Mouse (Mus musculus) heart, adult 2 months (tissue): ENCODE measurements at regions not wholly inside any gene's neighbourhood (a gene's known extent, or its start where the extent isn't known, plus 50 kb on each side); places are given as distances from the start of the nearest gene placed in this dataset.
A peak's percentile ranks its signal among the peaks of the same experiment; 100 is the strongest.

Experiments used
- DNase-seq, 2 experiments: peaks; one replicate each; pipeline ENCODE4 v3.0.0; 2021
- H3K27ac ChIP-seq: fragments of 200-600 bp; 2 replicates; pipeline ENCODE4 v1.8.1; 2022
- H3K27me3 ChIP-seq: fragments of 200-500 bp; 2 replicates; pipeline ENCODE4 v1.6.1; 2012; ENCODE audit warnings: mild to moderate bottlenecking, low read length, inconsistent platforms, mixed read lengths; ENCODE audit not compliant: control insufficient read depth, insufficient read depth
- H3K36me3 ChIP-seq: fragments of 200-500 bp; 2 replicates; pipeline ENCODE4 v1.6.1; 2012; ENCODE audit warnings: low read length, inconsistent platforms; ENCODE audit not compliant: control insufficient read depth, insufficient read depth
- H3K4me1 ChIP-seq: fragments of 200-500 bp; 2 replicates; pipeline ENCODE4 v1.6.1; 2011; ENCODE audit warnings: low read length; ENCODE audit not compliant: control insufficient read depth, insufficient read depth
- H3K4me3 ChIP-seq: fragments of 200-600 bp; 2 replicates; pipeline ENCODE4 v1.8.1; 2022
- H3K79me2 ChIP-seq: fragments of 200-500 bp; replicated peaks from 2 replicates; pipeline ENCODE4 v1.6.1; 2012; ENCODE audit warnings: mild to moderate bottlenecking, inconsistent platforms, low read length, moderate library complexity, mixed read lengths; ENCODE audit not compliant: control insufficient read depth, insufficient read depth
- H3K9ac ChIP-seq: fragments of 200-500 bp; 2 replicates; pipeline ENCODE4 v1.6.1; 2012; ENCODE audit warnings: low read depth, mild to moderate bottlenecking, control low read depth, inconsistent platforms, low read length, mixed read lengths
- CTCF ChIP-seq: fragments of 200-600 bp; IDR thresholded peaks from 2 replicates; pipeline ENCODE4 v1.8.1; 2022; ENCODE audit warnings: antibody characterized with exemption, mild to moderate bottlenecking, moderate library complexity
- EP300 ChIP-seq: fragments of 200-500 bp; IDR thresholded peaks from 2 replicates; pipeline ENCODE4 v1.6.1; 2011; ENCODE audit warnings: low read depth, low read length, control low read depth; ENCODE audit not compliant: insufficient read depth
- POLR2A ChIP-seq: fragments of 200-500 bp; IDR thresholded peaks from 2 replicates; pipeline ENCODE4 v1.6.1; 2011; ENCODE audit warnings: mild to moderate bottlenecking, low read depth, low read length, control low read depth; ENCODE audit not compliant: insufficient read depth
- WGBS: fragments of 180-500 bp; shearing (Covaris S2); methylation state at CpG from one replicate; pipeline ENCODE4 v1.1.7; 2018; 5-methylcytosine and 5-hydroxymethylcytosine counted together
- intact Hi-C: fragments of 180-260 bp; cut with DNase I; formaldehyde crosslinking; loops from one replicate; pipeline ENCODE4 v1.15.1; 2025

- Histone ChIP-seq H3K4me3 (no peak overlapping the region), H3K27me3 (no peaks in the 10 kb centered on the region), H3K4me1 (no peaks in the 10 kb centered on the region), H3K79me2 (no peaks in the 10 kb centered on the region), H3K27ac (no peak overlapping the region), H3K9ac (no peak overlapping the region), H3K36me3 (no peaks in the 10 kb centered on the region)
- TF ChIP-seq POLR2A, result no peak
- TF ChIP-seq CTCF, result no peak
- TF ChIP-seq EP300, result no peak
- DNase-seq, result no peak
- intact Hi-C loops, result no loop called here
- WGBS, result 89% methylated on average over 6 of the region's 6 CpGs
Measured at GRCm38 (mm10) chr19:26966055-26966760, 80.5 kb downstream of the Gm815 start.

GRCm38 (mm10) chr19:26973058-26973457 is 87.4 kb downstream of the Gm815 start:
- H3K4me1 ChIP-seq, result no peaks in the 10 kb centered on the region
- DNase-seq, result no peak

GRCm38 (mm10) chr19:26973773-26974548 is 88.3 kb downstream of the Gm815 start:
- no peak overlapping the region for H3K4me3 ChIP-seq
- WGBS, result 72% methylated on average over 6 of the region's 6 CpGs
- no peaks in the 10 kb centered on the region for H3K79me2 ChIP-seq
- H3K27ac ChIP-seq, result no peak overlapping the region
- no peaks in the 10 kb centered on the region for H3K36me3 ChIP-seq
- no peak overlapping the region for H3K9ac ChIP-seq
- no peaks in the 10 kb centered on the region for H3K27me3 ChIP-seq
- no peak for TF ChIP-seq EP300
- TF ChIP-seq POLR2A, result no peak
- TF ChIP-seq CTCF, result no peak
- intact Hi-C loops, result loop anchor here (5.0 kb wide), 1 partner anchor 443 kb away; no protein-coding TSS in a partner anchor
- DNase-seq, result no peak
- no peaks in the 10 kb centered on the region for H3K4me1 ChIP-seq

More at GRCm38 (mm10) chr19:26973058-26973457, 87.4 kb downstream of the Gm815 start:
- H3K4me3 ChIP-seq, result no peak overlapping the region
- no peaks in the 10 kb centered on the region for H3K79me2 ChIP-seq
- no peak overlapping the region for H3K9ac ChIP-seq
- no peak overlapping the region for H3K27ac ChIP-seq
- WGBS, result 74% methylated on average over 1 of the region's 1 CpGs
- intact Hi-C loops, result loop anchor here (5.0 kb wide), 1 partner anchor 444 kb away; no protein-coding TSS in a partner anchor
- no peaks in the 10 kb centered on the region for H3K27me3 ChIP-seq
- no peaks in the 10 kb centered on the region for H3K36me3 ChIP-seq
- TF ChIP-seq EP300 (no peak), CTCF (peak; percentile 60)

- Histone ChIP-seq H3K4me1 (no peaks in the 10 kb centered on the region), H3K79me2 (no peaks in the 10 kb centered on the region), H3K36me3 (no peaks in the 10 kb centered on the region), H3K27ac (no peak overlapping the region), H3K27me3 (no peaks in the 10 kb centered on the region), H3K4me3 (no peak overlapping the region), H3K9ac (no peak overlapping the region)
- DNase-seq, result no peak
- TF ChIP-seq POLR2A (no peak), CTCF (no peak), EP300 (no peak)
- intact Hi-C loops, result loop anchor here (5.0 kb wide), 1 partner anchor 443 kb away; no protein-coding TSS in a partner anchor
- 95% methylated on average over 3 of the region's 3 CpGs for WGBS
Measured at GRCm38 (mm10) chr19:26974576-26975204, 89.0 kb downstream of the Gm815 start.

- WGBS, result 80% methylated on average over 7 of the region's 7 CpGs
- H3K4me1 ChIP-seq, result no peaks in the 10 kb centered on the region
- H3K79me2 ChIP-seq, result no peaks in the 10 kb centered on the region
- no peak for TF ChIP-seq EP300
- no peak for TF ChIP-seq CTCF
- no peak for TF ChIP-seq POLR2A
- DNase-seq, result no peak
- H3K27me3 ChIP-seq, result no peaks in the 10 kb centered on the region
- H3K27ac ChIP-seq, result no peak overlapping the region
- no peak overlapping the region for H3K4me3 ChIP-seq
- no peak overlapping the region for H3K9ac ChIP-seq
- no peaks in the 10 kb centered on the region for H3K36me3 ChIP-seq
- intact Hi-C loops, result no loop called here
Measured at GRCm38 (mm10) chr19:26976604-26977322, 91.1 kb downstream of the Gm815 start.
